Mouse (Mus musculus): Measurements from ENCODE around the gene Pla2g6. TPM values are rescaled to one million over a fixed set of nuclear protein-coding genes. Genes with fewer than 3 reads are reported as not detected.

Pla2g6 gene
- polyA plus RNA-seq, 2 experiments from 2014 or later = 10.3 to 12.3 TPM

Other genes with a start within 250 kb of the Pla2g6 start
- 10 to 100 TPM; 11.1 to 11.3 TPM for gene Micall1, start 219.5 kb downstream of the Pla2g6 start, polyA plus RNA-seq (2017; shearing (Covaris generic))
- gene Polr2f, start 187.4 kb downstream of the Pla2g6 start, polyA plus RNA-seq (2017; shearing (Covaris generic)) = 100 to 1,000 TPM; 105 to 132 TPM
- 1 to 10 TPM; 7.0 to 7.3 TPM for gene 1700088E04Rik, start 187.1 kb downstream of the Pla2g6 start, polyA plus RNA-seq (2017; shearing (Covaris generic))
- gene Sox10, start 163.2 kb downstream of the Pla2g6 start, polyA plus RNA-seq (2017; shearing (Covaris generic)) = not detected
- gene Pick1, start 99.2 kb downstream of the Pla2g6 start, polyA plus RNA-seq (2017; shearing (Covaris generic)) = 1 to 10 TPM; 7.2 to 9.7 TPM
- under 1 TPM; 0.16 to 0.34 TPM for gene Gm49486, start 99.0 kb downstream of the Pla2g6 start, polyA plus RNA-seq (2017; shearing (Covaris generic))
- not detected for gene Slc16a8, start 73.6 kb downstream of the Pla2g6 start, polyA plus RNA-seq (2017; shearing (Covaris generic))
- under 1 TPM in 1 of 2 experiments, not detected in 1; 0.66 TPM for gene Baiap2l2, start 42.9 kb downstream of the Pla2g6 start, polyA plus RNA-seq (2017; shearing (Covaris generic))
- gene Maff, start 18.2 kb upstream of the Pla2g6 start, polyA plus RNA-seq (2017; shearing (Covaris generic)) = 1 to 10 TPM; 1.9 to 3.7 TPM
- gene Tmem184b, start 75.2 kb upstream of the Pla2g6 start, polyA plus RNA-seq (2017; shearing (Covaris generic)) = 10 to 100 TPM in 1 of 2 experiments, 1 to 10 TPM in 1; 9.3 to 18.1 TPM
- 1 to 10 TPM; 5.5 to 5.6 TPM for gene Csnk1e, start 127.2 kb upstream of the Pla2g6 start, polyA plus RNA-seq (2017; shearing (Covaris generic))
- not detected for gene Kcnj4, start 176.9 kb upstream of the Pla2g6 start, polyA plus RNA-seq (2017; shearing (Covaris generic))
- gene Kdelr3, start 188.0 kb upstream of the Pla2g6 start, polyA plus RNA-seq (2017; shearing (Covaris generic)) = under 1 TPM in 1 of 2 experiments, not detected in 1; 0.69 TPM
- 10 to 100 TPM; 28.3 to 33.9 TPM for gene Ddx17, start 218.4 kb upstream of the Pla2g6 start, polyA plus RNA-seq (2017; shearing (Covaris generic))

All from activated CD4-positive, CD25-positive, alpha-beta regulatory T cell, adult 4 months (primary cell).